Mouse (Mus musculus): ENCODE results near the gene Slc35g3.

GRCm38 (mm10) chr11:69754701-69755100 lies 7.1 kb downstream of the Slc35g3 start:
- no peak for TF ChIP-seq CTCF (IDR thresholded peaks at IDR 0.05; ENCODE audit: low read depth, low read length)
- no peak for TF ChIP-seq EP300 (IDR thresholded peaks at IDR 0.05; ENCODE audit: insufficient read depth, low read depth, low read length)
- no peak for TF ChIP-seq POLR2A (IDR thresholded peaks at IDR 0.05; ENCODE audit: insufficient read depth, low read length)

All from ES-Bruce4 (cell line).